Mouse (Mus musculus): ENCODE measurements at regions not wholly inside any gene's neighbourhood (a gene's known extent, or its start where the extent isn't known, plus 50 kb on each side); places are given as distances from the start of the nearest gene placed in this dataset.

- DNase-seq: peak; percentile 34 to 41
Measured at GRCm38 (mm10) chr8:102413446-102413845, 372.0 kb downstream of the Cdh11 start.

- DNase-seq: no peak
Measured at GRCm38 (mm10) chr8:102387591-102387990, 397.9 kb downstream of the Cdh11 start.

DNA sequence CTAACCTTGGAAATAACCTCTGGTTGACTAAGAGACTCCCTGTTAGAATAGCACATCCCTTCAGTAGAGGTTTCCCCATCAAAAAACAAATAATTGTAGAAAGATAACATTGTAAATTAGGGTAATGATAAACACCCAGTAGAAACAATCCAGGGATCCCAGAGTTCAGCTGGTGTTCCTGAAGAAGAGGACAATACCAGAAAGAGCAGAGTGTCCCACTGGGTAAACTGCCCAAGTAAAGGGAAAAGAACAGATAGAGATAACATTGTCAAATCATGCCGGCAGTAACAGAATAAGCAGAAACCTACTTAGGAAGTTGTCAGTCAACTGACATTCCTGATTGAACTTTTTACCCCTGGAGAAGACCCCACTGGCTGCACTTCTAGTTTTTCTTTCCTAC, 440.1 kb downstream of the Cdh11 start:
- DNase-seq: no peak

GRCm38 (mm10) chr8:102332511-102332910, 452.9 kb downstream of the Cdh11 start:
- no peak for DNase-seq

DNA sequence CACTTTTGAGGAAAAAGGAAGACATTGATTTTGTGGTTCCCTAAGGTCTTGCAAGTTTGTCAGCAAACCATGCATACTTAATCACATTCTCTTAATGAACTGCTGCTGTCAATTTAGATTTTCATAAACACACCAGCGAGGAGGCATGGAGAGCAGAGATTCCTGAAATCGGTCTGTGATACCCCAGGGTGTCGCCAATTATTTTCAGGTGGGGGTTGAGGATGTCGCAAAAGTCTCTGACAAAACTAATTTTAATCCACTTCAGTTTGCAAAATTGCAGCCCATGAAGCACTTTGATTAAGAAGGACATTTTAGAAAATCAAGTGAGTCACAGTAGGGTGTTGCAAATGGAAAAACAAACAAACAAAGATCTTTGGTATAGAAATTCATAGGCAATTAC, 454.3 kb downstream of the Cdh11 start:
- no peak for DNase-seq

DNA sequence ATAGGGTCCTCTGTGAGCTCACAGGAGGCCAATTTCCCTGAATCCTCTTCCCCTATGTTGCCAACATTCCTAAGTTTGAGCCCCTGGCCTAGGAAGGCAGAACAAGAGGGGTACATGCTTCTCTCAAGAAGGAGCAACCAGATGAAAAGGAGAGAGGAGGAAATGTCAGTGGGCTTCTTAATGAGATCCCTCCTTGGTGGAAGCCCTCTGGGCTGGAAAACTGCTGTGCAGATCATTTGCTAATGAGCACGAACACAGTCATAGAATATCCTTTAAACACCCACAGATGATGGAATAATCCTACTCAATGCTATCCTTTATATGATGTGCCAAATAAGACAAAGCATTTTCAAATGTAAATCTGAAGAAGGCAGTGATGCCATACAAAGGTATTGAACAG, 455.5 kb downstream of the Cdh11 start:
- no peak for DNase-seq

Measured in cerebellum, postnatal 36 days (tissue).